Mouse (Mus musculus): ENCODE measurements around the gene Ass1. TPM values are rescaled to one million over a fixed set of nuclear protein-coding genes. Genes with fewer than 3 reads are reported as not detected.

Gene Ass1
- total RNA-seq (2014; fragmentation: Nextera tagmentation), result 148 and 162 TPM in 2 replicates
- total RNA-seq (2017), result 115 and 128 TPM in 2 replicates

GRCm38 (mm10) chr2:31469931-31470682 is at the start of gene Ass1:
TSS of gene Ass1 (plus strand) at chr2:31470207.
- ATAC-seq (replicated peaks; ENCODE audit: poor library complexity, severe bottlenecking), result peak; percentile 86

- ATAC-seq (replicated peaks; ENCODE audit: poor library complexity, severe bottlenecking), result no peak
Measured at GRCm38 (mm10) chr2:31420914-31421313, 49.1 kb upstream of the Ass1 start.

GRCm38 (mm10) chr2:31422576-31422975 is 47.4 kb upstream of the Ass1 start:
- no peak for ATAC-seq (replicated peaks; ENCODE audit: poor library complexity, severe bottlenecking)

- ATAC-seq (replicated peaks; ENCODE audit: poor library complexity, severe bottlenecking), result no peak
Measured at GRCm38 (mm10) chr2:31431477-31431876, 38.5 kb upstream of the Ass1 start.

- ATAC-seq (replicated peaks; ENCODE audit: poor library complexity, severe bottlenecking), result no peak
Measured at GRCm38 (mm10) chr2:31434746-31435145, 35.3 kb upstream of the Ass1 start.

GRCm38 (mm10) chr2:31435567-31435966 is 34.4 kb upstream of the Ass1 start:
- peak; percentile 83 for ATAC-seq (replicated peaks; ENCODE audit: poor library complexity, severe bottlenecking)

- no peak for ATAC-seq (replicated peaks; ENCODE audit: poor library complexity, severe bottlenecking)
Measured at GRCm38 (mm10) chr2:31437480-31438245, 32.3 kb upstream of the Ass1 start.

GRCm38 (mm10) chr2:31439576-31439975 is 30.4 kb upstream of the Ass1 start:
- ATAC-seq (replicated peaks; ENCODE audit: poor library complexity, severe bottlenecking), result no peak

GRCm38 (mm10) chr2:31442480-31443160 is 27.4 kb upstream of the Ass1 start:
- ATAC-seq (replicated peaks; ENCODE audit: poor library complexity, severe bottlenecking), result peak; percentile 79

- peak; percentile 49 for ATAC-seq (replicated peaks; ENCODE audit: poor library complexity, severe bottlenecking)
Measured at GRCm38 (mm10) chr2:31446036-31446435, 24.0 kb upstream of the Ass1 start.

- no peak for ATAC-seq (replicated peaks; ENCODE audit: poor library complexity, severe bottlenecking)
Measured at GRCm38 (mm10) chr2:31446456-31446855, 23.6 kb upstream of the Ass1 start.

- ATAC-seq (replicated peaks; ENCODE audit: poor library complexity, severe bottlenecking), result peak; percentile 72
Measured at GRCm38 (mm10) chr2:31447536-31447935, 22.5 kb upstream of the Ass1 start.

GRCm38 (mm10) chr2:31448756-31449440 is 21.1 kb upstream of the Ass1 start:
- no peak for ATAC-seq (replicated peaks; ENCODE audit: poor library complexity, severe bottlenecking)

GRCm38 (mm10) chr2:31449441-31449815 is 20.6 kb upstream of the Ass1 start:
- ATAC-seq (replicated peaks; ENCODE audit: poor library complexity, severe bottlenecking), result no peak

GRCm38 (mm10) chr2:31449902-31450301 is 20.1 kb upstream of the Ass1 start:
- no peak for ATAC-seq (replicated peaks; ENCODE audit: poor library complexity, severe bottlenecking)

GRCm38 (mm10) chr2:31450661-31451060 is 19.3 kb upstream of the Ass1 start:
- no peak for ATAC-seq (replicated peaks; ENCODE audit: poor library complexity, severe bottlenecking)

GRCm38 (mm10) chr2:31451530-31451929 is 18.5 kb upstream of the Ass1 start:
- ATAC-seq (replicated peaks; ENCODE audit: poor library complexity, severe bottlenecking), result no peak

- no peak for ATAC-seq (replicated peaks; ENCODE audit: poor library complexity, severe bottlenecking)
Measured at GRCm38 (mm10) chr2:31453011-31453410, 17.0 kb upstream of the Ass1 start.

GRCm38 (mm10) chr2:31453559-31454177 is 16.3 kb upstream of the Ass1 start:
- no peak for ATAC-seq (replicated peaks; ENCODE audit: poor library complexity, severe bottlenecking)

GRCm38 (mm10) chr2:31454280-31454679 is 15.7 kb upstream of the Ass1 start:
- ATAC-seq (replicated peaks; ENCODE audit: poor library complexity, severe bottlenecking), result no peak

Measured in granulocyte monocyte progenitor cell, adult 5-6 weeks (primary cell).